Mouse (Mus musculus): Measurements from ENCODE around the gene Rilp. TPM values are rescaled to one million over a fixed set of nuclear protein-coding genes. Genes with fewer than 3 reads are reported as not detected.

The Rilp gene
- total and polyA plus RNA-seq, 3 experiments = 0.18 to 1.1 (median 0.49) TPM

GRCm38 (mm10) chr11:75559870-75560504 lies 50.1 kb downstream of the Rilp start:
- no peak for ATAC-seq (ENCODE audit: extremely low read depth, insufficient number of reproducible peaks, low FRiP score, poor library complexity, severe bottlenecking)
- H3K4me1 ChIP-seq (ENCODE audit: insufficient read depth, low read depth, low read length) = no peaks in the 10 kb centered on the region; the same call in 1 of the 2 replicates
- no peak for DNase-seq (ENCODE audit: low spot score)

GRCm38 (mm10) chr11:75560530-75561409 lies 50.9 kb downstream of the Rilp start:
- Histone ChIP-seq H3K4me3 (ENCODE audit: low read depth, low read length) (no peak overlapping the region), H3K36me3 (replicated peaks) (peaks cover 63% of the 10 kb centered on the region), H3K4me1 (ENCODE audit: insufficient read depth, low read depth, low read length) (peaks cover 1% of the 10 kb centered on the region), H3K27me3 (ENCODE audit: insufficient read depth, low read length) (no peaks in the 10 kb centered on the region), H3K9me3 (replicated peaks) (peaks cover 4% of the 10 kb centered on the region; the same call in 1 of the 2 replicates)
- ATAC-seq (ENCODE audit: extremely low read depth, insufficient number of reproducible peaks, low FRiP score, poor library complexity, severe bottlenecking) (no peak), DNase-seq (ENCODE audit: low spot score) (no peak)
- no peak for TF ChIP-seq GATA1 (IDR thresholded peaks at IDR 0.05; ENCODE audit: borderline replicate concordance, low read length)
- no peak for TF ChIP-seq GATA2 (IDR thresholded peaks at IDR 0.05; ENCODE audit: borderline replicate concordance, low read depth, low read length)
- TF ChIP-seq CTCF (IDR thresholded peaks at IDR 0.05; ENCODE audit: low read depth, low read length) = no peak
- TF ChIP-seq TAL1 (conservative IDR thresholded peaks at IDR 0.05; ENCODE audit: low read depth, low read length) = no peak
- TF ChIP-seq POLR2AphosphoS5 (IDR thresholded peaks at IDR 0.05; ENCODE audit: insufficient replicate concordance, low read depth, low read length) = no peak

More at GRCm38 (mm10) chr11:75559870-75560504, 50.1 kb downstream of the Rilp start:
- Histone ChIP-seq H3K27me3 (ENCODE audit: insufficient read depth, low read length) (no peaks in the 10 kb centered on the region), H3K36me3 (replicated peaks) (peaks cover 57% of the 10 kb centered on the region), H3K9me3 (replicated peaks) (peaks cover 4% of the 10 kb centered on the region; the same call in 1 of the 2 replicates), H3K4me3 (ENCODE audit: low read depth, low read length) (no peak overlapping the region)
- no peak for TF ChIP-seq POLR2AphosphoS5 (IDR thresholded peaks at IDR 0.05; ENCODE audit: insufficient replicate concordance, low read depth, low read length)
- TF ChIP-seq GATA1 (IDR thresholded peaks at IDR 0.05; ENCODE audit: borderline replicate concordance, low read length) = no peak
- no peak for TF ChIP-seq TAL1 (conservative IDR thresholded peaks at IDR 0.05; ENCODE audit: low read depth, low read length)
- no peak for TF ChIP-seq CTCF (IDR thresholded peaks at IDR 0.05; ENCODE audit: low read depth, low read length)
- TF ChIP-seq GATA2 (IDR thresholded peaks at IDR 0.05; ENCODE audit: borderline replicate concordance, low read depth, low read length) = no peak

- TF ChIP-seq GATA1 (IDR thresholded peaks at IDR 0.05; ENCODE audit: borderline replicate concordance, low read length) (no peak), CTCF (IDR thresholded peaks at IDR 0.05; ENCODE audit: low read depth, low read length) (no peak), TAL1 (conservative IDR thresholded peaks at IDR 0.05; ENCODE audit: low read depth, low read length) (no peak), GATA2 (IDR thresholded peaks at IDR 0.05; ENCODE audit: borderline replicate concordance, low read depth, low read length) (no peak), POLR2AphosphoS5 (IDR thresholded peaks at IDR 0.05; ENCODE audit: insufficient replicate concordance, low read depth, low read length) (no peak)
- peaks cover 69% of the 10 kb centered on the region for H3K36me3 ChIP-seq (replicated peaks)
- no peak overlapping the region for H3K4me3 ChIP-seq (ENCODE audit: low read depth, low read length)
- H3K4me1 ChIP-seq (ENCODE audit: insufficient read depth, low read depth, low read length) = peaks cover 8% of the 10 kb centered on the region
- peaks cover 4% of the 10 kb centered on the region; the same call in 1 of the 2 replicates for H3K9me3 ChIP-seq (replicated peaks)
- ATAC-seq (ENCODE audit: extremely low read depth, insufficient number of reproducible peaks, low FRiP score, poor library complexity, severe bottlenecking) = no peak
- DNase-seq (ENCODE audit: low spot score) = no peak
- H3K27me3 ChIP-seq (ENCODE audit: insufficient read depth, low read length) = no peaks in the 10 kb centered on the region
Measured at GRCm38 (mm10) chr11:75561410-75561791, 51.5 kb downstream of the Rilp start.

Other genes with a start within 250 kb of the Rilp start
- gene Rpa1, start 161.8 kb upstream of the Rilp start, total RNA-seq (2014; fragmentation: Nextera tagmentation) = 94.0 and 105 TPM in 2 replicates
- gene Rpa1, start 161.8 kb upstream of the Rilp start, total RNA-seq (2017) = 284 and 317 TPM in 2 replicates
- 97.4 and 130 TPM in 2 replicates for gene Rpa1, start 161.8 kb upstream of the Rilp start, polyA plus RNA-seq (2012)
- 6.3 and 12.4 TPM in 2 replicates for gene Smyd4, start 161.7 kb upstream of the Rilp start, total RNA-seq (2014; fragmentation: Nextera tagmentation)
- 14.8 and 15.0 TPM in 2 replicates for gene Smyd4, start 161.7 kb upstream of the Rilp start, total RNA-seq (2017)
- gene Smyd4, start 161.7 kb upstream of the Rilp start, polyA plus RNA-seq (2012) = 1.1 TPM in 2 replicates
- not detected in 2 replicates for gene Serpinf1, start 87.4 kb upstream of the Rilp start, total RNA-seq (2014; fragmentation: Nextera tagmentation)
- gene Serpinf1, start 87.4 kb upstream of the Rilp start, total RNA-seq (2017) = 0.38 TPM in 1 of 2 replicates, not detected in the other
- gene Serpinf1, start 87.4 kb upstream of the Rilp start, polyA plus RNA-seq (2012) = not detected in 2 replicates
- not detected in 2 replicates for gene Serpinf2, start 70.5 kb upstream of the Rilp start, total RNA-seq (2014; fragmentation: Nextera tagmentation)
- gene Serpinf2, start 70.5 kb upstream of the Rilp start, total RNA-seq (2017) = 0.33 and 0.41 TPM in 2 replicates
- 0.03 TPM in 1 of 2 replicates, not detected in the other for gene Serpinf2, start 70.5 kb upstream of the Rilp start, polyA plus RNA-seq (2012)
- gene Wdr81, start 55.4 kb upstream of the Rilp start, total RNA-seq (2014; fragmentation: Nextera tagmentation) = 6.3 and 12.3 TPM in 2 replicates
- gene Wdr81, start 55.4 kb upstream of the Rilp start, total RNA-seq (2017) = 15.0 and 17.4 TPM in 2 replicates
- gene Wdr81, start 55.4 kb upstream of the Rilp start, polyA plus RNA-seq (2012) = 18.7 and 20.5 TPM in 2 replicates
- 1.7 TPM in 1 of 2 replicates, not detected in the other for gene Tlcd2, start 48.4 kb upstream of the Rilp start, total RNA-seq (2014; fragmentation: Nextera tagmentation)
- 0.58 and 1.8 TPM in 2 replicates for gene Tlcd2, start 48.4 kb upstream of the Rilp start, total RNA-seq (2017)
- gene Tlcd2, start 48.4 kb upstream of the Rilp start, polyA plus RNA-seq (2012) = not detected in 2 replicates
- 537 and 539 TPM in 2 replicates for gene Prpf8, start 23.3 kb upstream of the Rilp start, total RNA-seq (2014; fragmentation: Nextera tagmentation)
- gene Prpf8, start 23.3 kb upstream of the Rilp start, total RNA-seq (2017) = 147 and 150 TPM in 2 replicates
- 55.3 and 90.1 TPM in 2 replicates for gene Prpf8, start 23.3 kb upstream of the Rilp start, polyA plus RNA-seq (2012)
- gene Scarf1, start 3.4 kb downstream of the Rilp start, total RNA-seq (2014; fragmentation: Nextera tagmentation) = not detected in 2 replicates
- 0.11 TPM in 1 of 2 replicates, not detected in the other for gene Scarf1, start 3.4 kb downstream of the Rilp start, total RNA-seq (2017)
- gene Scarf1, start 3.4 kb downstream of the Rilp start, polyA plus RNA-seq (2012) = 0.03 and 0.08 TPM in 2 replicates
- gene Slc43a2, start 21.6 kb downstream of the Rilp start, total RNA-seq (2014; fragmentation: Nextera tagmentation) = 11.5 and 14.2 TPM in 2 replicates
- 3.8 and 4.2 TPM in 2 replicates for gene Slc43a2, start 21.6 kb downstream of the Rilp start, total RNA-seq (2017)
- 5.3 and 7.5 TPM in 2 replicates for gene Slc43a2, start 21.6 kb downstream of the Rilp start, polyA plus RNA-seq (2012)
- 97.5 and 111 TPM in 2 replicates for gene Pitpna, start 78.0 kb downstream of the Rilp start, total RNA-seq (2014; fragmentation: Nextera tagmentation)
- gene Pitpna, start 78.0 kb downstream of the Rilp start, total RNA-seq (2017) = 33.0 and 43.2 TPM in 2 replicates
- gene Pitpna, start 78.0 kb downstream of the Rilp start, polyA plus RNA-seq (2012) = 24.5 and 32.3 TPM in 2 replicates
- 42.2 and 56.7 TPM in 2 replicates for gene Inpp5k, start 120.9 kb downstream of the Rilp start, total RNA-seq (2014; fragmentation: Nextera tagmentation)
- gene Inpp5k, start 120.9 kb downstream of the Rilp start, total RNA-seq (2017) = 26.0 and 29.9 TPM in 2 replicates
- gene Inpp5k, start 120.9 kb downstream of the Rilp start, polyA plus RNA-seq (2012) = 29.8 and 40.2 TPM in 2 replicates
- 29.3 and 35.0 TPM in 2 replicates for gene Myo1c, start 140.4 kb downstream of the Rilp start, total RNA-seq (2014; fragmentation: Nextera tagmentation)
- gene Myo1c, start 140.4 kb downstream of the Rilp start, total RNA-seq (2017) = 23.2 and 24.0 TPM in 2 replicates
- 25.6 and 38.6 TPM in 2 replicates for gene Myo1c, start 140.4 kb downstream of the Rilp start, polyA plus RNA-seq (2012)
- gene Crk, start 169.2 kb downstream of the Rilp start, total RNA-seq (2014; fragmentation: Nextera tagmentation) = 44.1 and 45.6 TPM in 2 replicates
- 52.5 and 61.2 TPM in 2 replicates for gene Crk, start 169.2 kb downstream of the Rilp start, total RNA-seq (2017)
- 98.0 and 129 TPM in 2 replicates for gene Crk, start 169.2 kb downstream of the Rilp start, polyA plus RNA-seq (2012)
- 1,033 and 1,159 TPM in 2 replicates for gene Ywhae, start 222.8 kb downstream of the Rilp start, total RNA-seq (2014; fragmentation: Nextera tagmentation)
- 118 and 219 TPM in 2 replicates for gene Ywhae, start 222.8 kb downstream of the Rilp start, total RNA-seq (2017)
- gene Ywhae, start 222.8 kb downstream of the Rilp start, polyA plus RNA-seq (2012) = 489 and 577 TPM in 2 replicates

Measured in G1E (cell line).